Mouse (Mus musculus): ENCODE data around the gene Def6. TPM values are rescaled to one million over a fixed set of nuclear protein-coding genes. Genes with fewer than 3 reads are reported as not detected.

Def6 gene
- polyA plus RNA-seq (2014; fragmentation: Nextera tagmentation; extraction: Ambion mirVana) = 1.8 and 2.9 TPM in 2 replicates

DNA sequence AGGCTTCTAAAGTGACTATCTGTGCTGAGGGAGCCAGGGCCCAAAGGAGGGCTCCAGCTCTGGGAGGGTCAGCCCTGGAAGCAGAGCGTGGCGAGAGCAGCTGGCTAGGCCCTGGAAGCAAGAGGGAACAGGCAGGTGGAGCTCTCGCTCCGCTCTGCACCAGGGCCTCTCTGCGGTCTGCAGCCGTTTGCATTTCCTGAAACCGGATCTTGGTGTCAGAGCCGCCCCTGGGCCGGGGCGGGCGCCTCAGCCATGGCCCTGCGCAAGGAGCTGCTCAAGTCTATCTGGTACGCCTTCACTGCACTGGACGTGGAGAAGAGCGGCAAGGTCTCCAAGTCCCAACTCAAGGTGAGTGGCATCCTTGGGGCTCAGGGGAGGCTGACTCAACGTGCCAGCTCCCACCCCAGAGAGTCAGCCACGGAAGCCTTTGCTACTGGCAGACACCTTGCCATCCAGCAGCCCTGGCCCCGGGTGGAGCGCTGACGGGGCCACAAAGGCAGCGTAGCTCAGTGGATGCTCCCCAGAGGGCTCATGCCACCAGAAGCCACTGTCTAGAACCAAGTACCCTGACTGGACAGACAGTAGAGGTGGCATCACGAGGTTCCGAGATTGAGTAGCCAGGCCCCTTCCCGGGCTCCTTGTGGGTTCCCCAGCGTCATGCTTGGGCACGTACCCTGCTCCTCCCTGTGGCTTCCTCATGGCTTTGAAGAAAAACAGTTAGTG, at the start of gene Def6:
Def6 (plus strand) TSS at position 188 of the 723 bp plus-strand sequence.
- Histone ChIP-seq H3K4me3 (ENCODE audit: low read depth, low read length) (no peak within 1 kb of the TSS), H3K27ac (ENCODE audit: low read depth, low read length) (peak within 1 kb of the TSS; percentile 51; the same call in 1 of the 2 replicates), H3K27me3 (ENCODE audit: control insufficient read depth, insufficient read depth, low read length) (no peaks in the 10 kb centered on the region), H3K36me3 (ENCODE audit: control insufficient read depth, insufficient read depth, low read length) (no peaks in the 10 kb centered on the region), H3K9me3 (ENCODE audit: control insufficient read depth, low read length) (no peaks in the 10 kb centered on the region), H3K4me1 (replicated peaks; ENCODE audit: control insufficient read depth, insufficient read depth, low read length) (0 out of 2 replicates have a peak, but pooled peaks cover 2% of the 10 kb centered on the region), H3K9ac (ENCODE audit: low read depth, low read length) (peak within 1 kb of the TSS; percentile 28; the same call in 1 of the 2 replicates), H3K4me2 (replicated peaks; ENCODE audit: low read depth, low read length) (peak within 1 kb of the TSS; percentile 8; the same call in 1 of the 2 replicates)
- WGBS = 24% methylated on average over 26 of the region's 26 CpGs
- peak; percentile 49; the same call in 1 of the 2 replicates for ATAC-seq (ENCODE audit: low FRiP score)
- peak; percentile 62 for DNase-seq (ENCODE audit: low spot score)

DNA sequence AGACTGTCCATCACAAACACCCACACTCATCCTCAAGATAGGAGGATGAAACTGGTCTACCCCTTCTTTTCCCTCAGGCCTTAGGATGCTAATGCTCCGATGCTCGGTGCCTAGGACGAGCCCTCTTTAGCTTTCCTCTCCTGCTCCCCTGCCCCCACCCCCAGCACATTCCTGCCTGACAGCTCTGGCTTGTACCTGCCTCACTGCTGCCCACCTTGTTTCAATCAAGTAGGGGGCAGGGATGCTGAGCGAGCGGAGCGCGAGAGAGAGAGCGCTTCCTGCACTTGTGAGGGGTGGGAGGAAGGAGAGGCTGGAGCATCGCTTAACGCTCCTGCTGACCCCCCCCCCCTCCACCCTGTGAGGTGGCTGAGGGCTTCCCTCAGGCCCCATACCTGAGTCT, 47.2 kb upstream of the Def6 start:
- ATAC-seq (ENCODE audit: low FRiP score) (no peak), DNase-seq (ENCODE audit: low spot score) (no peak)
- H3K9me3 ChIP-seq (ENCODE audit: control insufficient read depth, low read length) = no peaks in the 10 kb centered on the region
- no peaks in the 10 kb centered on the region; the same call in 1 of the 2 replicates for H3K27me3 ChIP-seq (ENCODE audit: control insufficient read depth, insufficient read depth, low read length)
- H3K4me2 ChIP-seq (replicated peaks; ENCODE audit: low read depth, low read length) = no peak overlapping the region
- 24% methylated on average over 10 of the region's 10 CpGs for WGBS
- H3K36me3 ChIP-seq (ENCODE audit: control insufficient read depth, insufficient read depth, low read length) = no peaks in the 10 kb centered on the region
- no peaks in the 10 kb centered on the region for H3K4me1 ChIP-seq (replicated peaks; ENCODE audit: control insufficient read depth, insufficient read depth, low read length)
- H3K27ac ChIP-seq (ENCODE audit: low read depth, low read length) = no peak overlapping the region
- no peak overlapping the region for H3K9ac ChIP-seq (ENCODE audit: low read depth, low read length)
- no peak overlapping the region for H3K4me3 ChIP-seq (ENCODE audit: low read depth, low read length)

- Histone ChIP-seq H3K9ac (ENCODE audit: low read depth, low read length) (no peak overlapping the region), H3K27me3 (ENCODE audit: control insufficient read depth, insufficient read depth, low read length) (no peaks in the 10 kb centered on the region; the same call in 1 of the 2 replicates), H3K27ac (ENCODE audit: low read depth, low read length) (no peak overlapping the region), H3K4me3 (ENCODE audit: low read depth, low read length) (no peak overlapping the region), H3K36me3 (ENCODE audit: control insufficient read depth, insufficient read depth, low read length) (no peaks in the 10 kb centered on the region), H3K4me1 (replicated peaks; ENCODE audit: control insufficient read depth, insufficient read depth, low read length) (no peaks in the 10 kb centered on the region), H3K4me2 (replicated peaks; ENCODE audit: low read depth, low read length) (no peak overlapping the region), H3K9me3 (ENCODE audit: control insufficient read depth, low read length) (no peaks in the 10 kb centered on the region)
- DNase-seq (ENCODE audit: low spot score) (no peak), ATAC-seq (ENCODE audit: low FRiP score) (no peak)
- 19% methylated on average over 10 of the region's 11 CpGs for WGBS
These were observed 46.2 kb upstream of the Def6 start for GRCm38 (mm10) chr17:28161310-28161881.

DNA sequence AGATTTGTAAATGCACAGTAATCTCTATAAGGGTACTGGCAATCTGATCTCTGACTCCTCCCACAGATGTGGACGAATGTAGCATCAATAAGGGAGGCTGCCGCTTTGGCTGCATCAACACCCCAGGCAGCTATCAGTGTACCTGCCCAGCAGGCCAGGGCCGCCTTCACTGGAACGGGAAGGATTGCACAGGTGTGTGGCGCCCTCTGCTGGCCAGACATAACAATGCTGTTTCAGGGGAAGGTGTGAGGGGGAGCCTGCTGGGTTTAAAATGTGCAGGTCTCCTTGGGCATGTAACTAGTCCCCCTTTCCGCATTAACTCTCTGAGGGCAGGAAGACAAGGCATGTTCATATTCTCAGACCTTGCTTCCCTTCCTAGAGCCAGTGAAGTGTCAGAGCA, 43.9 kb upstream of the Def6 start:
- WGBS = 12% methylated on average over 6 of the region's 6 CpGs
- Histone ChIP-seq H3K27me3 (ENCODE audit: control insufficient read depth, insufficient read depth, low read length) (no peaks in the 10 kb centered on the region; the same call in 1 of the 2 replicates), H3K4me1 (replicated peaks; ENCODE audit: control insufficient read depth, insufficient read depth, low read length) (no peaks in the 10 kb centered on the region), H3K4me3 (ENCODE audit: low read depth, low read length) (no peak overlapping the region), H3K36me3 (ENCODE audit: control insufficient read depth, insufficient read depth, low read length) (0 out of 2 replicates have a peak, but pooled peaks cover 4% of the 10 kb centered on the region), H3K9me3 (ENCODE audit: control insufficient read depth, low read length) (no peaks in the 10 kb centered on the region), H3K4me2 (replicated peaks; ENCODE audit: low read depth, low read length) (no peak overlapping the region), H3K27ac (ENCODE audit: low read depth, low read length) (no peak overlapping the region), H3K9ac (ENCODE audit: low read depth, low read length) (no peak overlapping the region)
- ATAC-seq (ENCODE audit: low FRiP score) (no peak), DNase-seq (ENCODE audit: low spot score) (peak; percentile 88)

- no peak overlapping the region for H3K27ac ChIP-seq (ENCODE audit: low read depth, low read length)
- no peaks in the 10 kb centered on the region for H3K9me3 ChIP-seq (ENCODE audit: control insufficient read depth, low read length)
- 90% methylated on average over 6 of the region's 6 CpGs for WGBS
- no peaks in the 10 kb centered on the region for H3K27me3 ChIP-seq (ENCODE audit: control insufficient read depth, insufficient read depth, low read length)
- H3K36me3 ChIP-seq (ENCODE audit: control insufficient read depth, insufficient read depth, low read length) = 0 out of 2 replicates have a peak, but pooled peaks cover 10% of the 10 kb centered on the region
- ATAC-seq (ENCODE audit: low FRiP score) = no peak
- no peak overlapping the region for H3K4me2 ChIP-seq (replicated peaks; ENCODE audit: low read depth, low read length)
- no peak for DNase-seq (ENCODE audit: low spot score)
- H3K9ac ChIP-seq (ENCODE audit: low read depth, low read length) = no peak overlapping the region
- no peak overlapping the region for H3K4me3 ChIP-seq (ENCODE audit: low read depth, low read length)
- 0 out of 2 replicates have a peak, but pooled peaks cover 2% of the 10 kb centered on the region for H3K4me1 ChIP-seq (replicated peaks; ENCODE audit: control insufficient read depth, insufficient read depth, low read length)
These were observed 36.9 kb upstream of the Def6 start for GRCm38 (mm10) chr17:28170460-28171305.

GRCm38 (mm10) chr17:28172690-28173089, 34.9 kb upstream of the Def6 start:
- DNase-seq (ENCODE audit: low spot score) (no peak), ATAC-seq (ENCODE audit: low FRiP score) (no peak)
- Histone ChIP-seq H3K4me2 (replicated peaks; ENCODE audit: low read depth, low read length) (no peak overlapping the region), H3K36me3 (ENCODE audit: control insufficient read depth, insufficient read depth, low read length) (0 out of 2 replicates have a peak, but pooled peaks cover 10% of the 10 kb centered on the region), H3K4me3 (ENCODE audit: low read depth, low read length) (no peak overlapping the region), H3K27me3 (ENCODE audit: control insufficient read depth, insufficient read depth, low read length) (no peaks in the 10 kb centered on the region), H3K27ac (ENCODE audit: low read depth, low read length) (no peak overlapping the region), H3K9me3 (ENCODE audit: control insufficient read depth, low read length) (no peaks in the 10 kb centered on the region), H3K4me1 (replicated peaks; ENCODE audit: control insufficient read depth, insufficient read depth, low read length) (0 out of 2 replicates have a peak, but pooled peaks cover 2% of the 10 kb centered on the region), H3K9ac (ENCODE audit: low read depth, low read length) (no peak overlapping the region)
- WGBS = 77% methylated on average over 9 of the region's 9 CpGs

DNA sequence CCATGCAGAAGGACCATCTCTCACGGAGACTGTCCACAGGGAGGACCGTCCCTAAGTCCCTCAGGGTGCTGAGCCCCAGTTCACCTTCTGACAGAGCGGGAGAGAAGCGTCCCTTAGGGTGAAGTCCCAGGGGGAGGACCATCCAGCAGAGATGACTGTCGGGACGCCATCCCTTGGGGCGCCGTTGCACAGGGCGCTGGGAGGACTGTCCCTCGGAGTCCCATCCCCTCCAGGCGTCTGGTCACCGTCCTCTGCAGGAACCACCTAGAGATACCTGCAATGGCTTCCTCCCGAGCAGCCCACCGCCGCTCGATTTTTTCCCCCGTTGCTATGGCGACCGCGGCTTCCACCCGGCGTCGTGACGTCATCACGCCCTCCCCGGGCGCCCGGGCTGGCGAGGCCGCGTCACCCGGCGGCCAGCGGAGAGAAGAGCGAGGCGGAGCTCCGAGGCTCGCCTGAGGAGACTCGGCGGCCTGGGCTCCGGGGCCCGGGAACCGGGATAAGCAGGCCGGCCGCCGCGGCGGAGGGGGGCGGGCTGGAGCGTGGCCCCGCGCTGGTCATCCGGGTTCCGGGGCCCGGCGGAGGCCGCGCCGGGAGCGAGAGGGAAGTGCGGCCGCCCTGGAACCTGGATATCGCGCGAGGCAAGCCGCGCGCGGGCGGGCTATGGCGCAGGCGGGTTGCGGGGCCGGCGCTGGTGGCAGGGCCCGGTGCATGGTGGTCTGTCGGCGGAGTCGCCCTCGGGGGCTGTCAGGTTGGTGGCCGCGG, 30.6 kb upstream of the Def6 start, which contains the start of gene Zfp523:
Zfp523 (plus strand) TSS at position 355 of the 765 bp plus-strand sequence.
- peak; percentile 86 for ATAC-seq (ENCODE audit: low FRiP score)
- H3K27ac ChIP-seq (ENCODE audit: low read depth, low read length) = peak within 1 kb of the TSS; percentile 97
- H3K4me3 ChIP-seq (ENCODE audit: low read depth, low read length) = peak within 1 kb of the TSS; percentile 78
- H3K9me3 ChIP-seq (ENCODE audit: control insufficient read depth, low read length) = no peaks in the 10 kb centered on the region
- no peaks in the 10 kb centered on the region for H3K27me3 ChIP-seq (ENCODE audit: control insufficient read depth, insufficient read depth, low read length)
- H3K4me1 ChIP-seq (replicated peaks; ENCODE audit: control insufficient read depth, insufficient read depth, low read length) = peaks cover 2% of the 10 kb centered on the region; the same call in 1 of the 2 replicates
- H3K4me2 ChIP-seq (replicated peaks; ENCODE audit: low read depth, low read length) = peak within 1 kb of the TSS; percentile 89
- no peaks in the 10 kb centered on the region for H3K36me3 ChIP-seq (ENCODE audit: control insufficient read depth, insufficient read depth, low read length)
- WGBS = under 1% methylated on average over 81 of the region's 82 CpGs
- peak within 1 kb of the TSS; percentile 97 for H3K9ac ChIP-seq (ENCODE audit: low read depth, low read length)
- peak; percentile 96 for DNase-seq (ENCODE audit: low spot score)
